Comparison of ENCODE assay signal across 9 mouse cellular contexts in genomic region chr10:117452190-117452950, GRCm38 (mm10).
DNase-seq lines count a peak whose midpoint lies in the region; ATAC-seq lines count a peak whose summit lies in the region.
"Had no signal": no experiment of that assay in that cellular context is flagged by ENCODE, and none has a peak within 500 bp of the region (broad histone marks: within the 10 kb centered on the region; RNA-seq: fewer than 3 reads in every experiment).

No protein-coding gene starts in this region.

- no peak overlapping the region for H3K4me2 ChIP-seq in embryonic facial prominence, embryonic 13.5 days
- H3K4me2 ChIP-seq in heart, embryonic 15.5 days, result no peak overlapping the region
- H3K4me2 ChIP-seq in hindbrain, embryonic 14.5 days (replicated peaks), result no peak overlapping the region

- ATAC-seq in embryonic facial prominence, embryonic 13.5 days (ENCODE audit: insufficient number of reproducible peaks, insufficient read depth, low FRiP score, low TSS enrichment, low read depth), result no peak
- peak; percentile 50; the same call in 1 of the 2 replicates for ATAC-seq in heart, embryonic 15.5 days (replicated peaks; ENCODE audit: insufficient number of reproducible peaks, insufficient read depth, low FRiP score, low read depth)
- no peak for ATAC-seq in hindbrain, embryonic 14.5 days (ENCODE audit: low FRiP score)
- ATAC-seq: intestine, postnatal 0 days had no signal

- 34% methylated on average over 7 of the region's 7 CpGs for whole genome bisulfite sequencing in embryonic facial prominence, embryonic 13.5 days
- WGBS in embryonic facial prominence, embryonic 10.5 days, result 38% methylated on average over 7 of the region's 7 CpGs
- WGBS in heart, embryonic 15.5 days, result 34% methylated on average over 7 of the region's 7 CpGs
- whole genome bisulfite sequencing in hindbrain, embryonic 14.5 days, result 39% methylated on average over 7 of the region's 7 CpGs

- H3K4me1 ChIP-seq in embryonic facial prominence, embryonic 13.5 days, result peaks cover 14% of the 10 kb centered on the region
- H3K4me1 ChIP-seq in embryonic facial prominence, embryonic 10.5 days, result peaks cover 12% of the 10 kb centered on the region; the same call in 1 of the 2 replicates
- 0 out of 2 replicates have a peak, but pooled peaks cover 5% of the 10 kb centered on the region for H3K4me1 ChIP-seq in heart, embryonic 15.5 days (replicated peaks)
- no peaks in the 10 kb centered on the region for H3K4me1 ChIP-seq in hindbrain, embryonic 14.5 days (replicated peaks; ENCODE audit: control insufficient read depth, insufficient read depth, low read length)

- peaks cover 3% of the 10 kb centered on the region; the same call in 1 of the 2 replicates for H3K27me3 ChIP-seq in embryonic facial prominence, embryonic 13.5 days
- H3K27me3 ChIP-seq in embryonic facial prominence, embryonic 10.5 days (replicated peaks; ENCODE audit: low read depth, poor library complexity, severe bottlenecking), result no peaks in the 10 kb centered on the region; the same call in 1 of the 2 replicates
- no peaks in the 10 kb centered on the region for H3K27me3 ChIP-seq in heart, embryonic 15.5 days
- H3K27me3 ChIP-seq in hindbrain, embryonic 14.5 days (ENCODE audit: control insufficient read depth, insufficient read depth, low read length), result no peaks in the 10 kb centered on the region

- H3K9ac ChIP-seq in embryonic facial prominence, embryonic 13.5 days, result no peak overlapping the region
- H3K9ac ChIP-seq in heart, embryonic 15.5 days, result no peak overlapping the region
- H3K9ac ChIP-seq in hindbrain, embryonic 14.5 days, result no peak overlapping the region

- no peaks in the 10 kb centered on the region for H3K9me3 ChIP-seq in embryonic facial prominence, embryonic 13.5 days
- no peaks in the 10 kb centered on the region for H3K9me3 ChIP-seq in embryonic facial prominence, embryonic 10.5 days
- no peaks in the 10 kb centered on the region for H3K9me3 ChIP-seq in heart, embryonic 15.5 days (replicated peaks)
- no peaks in the 10 kb centered on the region for H3K9me3 ChIP-seq in hindbrain, embryonic 14.5 days (ENCODE audit: control insufficient read depth, low read length)

- DNase-seq in embryonic facial prominence, embryonic 10.5 days (ENCODE audit: low spot score), result no peak
- peak; percentile 83 for DNase-seq in MEL-GATA-1-ER (ENCODE audit: extremely low read depth, low read depth)
- DNase-seq in lung, postnatal 4 days, result peak; percentile 62 to 67
- DNase-seq in hindbrain, embryonic 14.5 days (ENCODE audit: low spot score), result no peak
- no peak for DNase-seq in frontal cortex, adult 2 months (ENCODE audit: extremely low spot score in 1 of 2, low spot score in 1 of 2)
- no peak for DNase-seq in gastrocnemius, adult 18-20 months (ENCODE audit: low spot score)

- H3K27ac ChIP-seq in embryonic facial prominence, embryonic 13.5 days, result peak overlapping the region; percentile 22; the same call in 1 of the 2 replicates
- H3K27ac ChIP-seq in embryonic facial prominence, embryonic 10.5 days (replicated peaks), result no peak overlapping the region
- H3K27ac ChIP-seq in heart, embryonic 15.5 days, result 0 out of 2 replicates have a peak overlapping the region, but pooled peaks have one; percentile 34
- no peak overlapping the region for H3K27ac ChIP-seq in hindbrain, embryonic 14.5 days

- H3K4me3 ChIP-seq in embryonic facial prominence, embryonic 13.5 days, result no peak overlapping the region
- no peak overlapping the region for H3K4me3 ChIP-seq in embryonic facial prominence, embryonic 10.5 days
- no peak overlapping the region for H3K4me3 ChIP-seq in heart, embryonic 15.5 days
- H3K4me3 ChIP-seq in hindbrain, embryonic 14.5 days (replicated peaks; ENCODE audit: low read length), result no peak overlapping the region

- H3K36me3 ChIP-seq in embryonic facial prominence, embryonic 13.5 days, result no peaks in the 10 kb centered on the region
- no peaks in the 10 kb centered on the region for H3K36me3 ChIP-seq in embryonic facial prominence, embryonic 10.5 days (replicated peaks)
- H3K36me3 ChIP-seq in heart, embryonic 15.5 days, result no peaks in the 10 kb centered on the region
- no peaks in the 10 kb centered on the region for H3K36me3 ChIP-seq in hindbrain, embryonic 14.5 days (replicated peaks; ENCODE audit: control insufficient read depth, insufficient read depth)

Comparison
In these comparisons a context has a peak if more than half of its experiments do, and no peak if none do; other contexts are left out.
1. H3K27ac ChIP-seq: peak in embryonic facial prominence, embryonic 13.5 days (single experiment) and heart, embryonic 15.5 days (single experiment); none in embryonic facial prominence, embryonic 10.5 days (single experiment) and hindbrain, embryonic 14.5 days (single experiment).
2. DNase-seq: peak in MEL-GATA-1-ER (single experiment) and lung, postnatal 4 days (2 of 2); none in embryonic facial prominence, embryonic 10.5 days (single experiment), hindbrain, embryonic 14.5 days (single experiment), frontal cortex, adult 2 months (0 of 2) and gastrocnemius, adult 18-20 months (single experiment).